Mouse (Mus musculus): ENCODE data around the gene Kmt2a. TPM values are rescaled to one million over a fixed set of nuclear protein-coding genes. Genes with fewer than 3 reads are reported as not detected.

Gene Kmt2a
- polyA plus RNA-seq, 1 experiment: 4.5 TPM

DNA sequence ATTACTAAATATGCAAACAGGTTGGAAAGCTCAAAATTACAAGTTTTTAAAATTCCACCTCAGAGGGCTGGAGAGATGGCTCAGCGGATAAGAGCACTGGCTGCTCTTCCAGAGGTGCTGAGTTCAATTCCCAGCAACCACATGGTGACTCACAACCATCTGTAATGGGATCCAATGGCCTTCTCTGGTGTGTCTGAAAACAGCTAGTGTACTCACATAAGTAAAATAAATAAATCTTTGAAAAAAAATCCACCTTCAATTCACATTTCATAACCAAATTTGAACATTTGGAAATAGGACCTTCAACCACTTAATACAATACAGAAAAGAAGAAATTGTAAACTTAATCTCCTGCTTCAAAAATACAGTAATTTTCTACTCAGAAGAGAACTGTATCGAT is 38.5 kb upstream of the Kmt2a start:
- Histone ChIP-seq H3K79me2 (ENCODE audit: control insufficient read depth, insufficient read depth) (peaks cover 60% of the 10 kb centered on the region), H3ac (ENCODE audit: control insufficient read depth, insufficient read length) (peak overlapping the region; percentile 64), H3K4me2 (ENCODE audit: low read depth) (peak overlapping the region; percentile 78), H3K36me3 (ENCODE audit: control insufficient read depth, insufficient read depth) (no peaks in the 10 kb centered on the region), H3K4me3 (peak overlapping the region; percentile 90), H3K27me3 (ENCODE audit: control insufficient read depth, insufficient read depth, insufficient read length) (no peaks in the 10 kb centered on the region)
- TF ChIP-seq REST (IDR thresholded peaks at IDR 0.05; ENCODE audit: insufficient read depth, insufficient read length): no peak
- no peak for TF ChIP-seq E2F4 (IDR thresholded peaks at IDR 0.05; ENCODE audit: insufficient read depth)
- TF ChIP-seq CEBPB (IDR thresholded peaks at IDR 0.05; ENCODE audit: insufficient read depth, poor library complexity, severe bottlenecking): no peak
- no peak for TF ChIP-seq TCF12 (IDR thresholded peaks at IDR 0.05; ENCODE audit: insufficient read depth, poor library complexity, severe bottlenecking)
- no peak for TF ChIP-seq MYOG (IDR thresholded peaks at IDR 0.05; ENCODE audit: control insufficient read depth in 1 of 3, insufficient read depth in 1 of 3, insufficient read length in 2 of 3, low read depth in 2 of 3)
- no peak for TF ChIP-seq SRF (IDR thresholded peaks at IDR 0.05; ENCODE audit: control insufficient read depth, insufficient read length, low read depth)

DNA sequence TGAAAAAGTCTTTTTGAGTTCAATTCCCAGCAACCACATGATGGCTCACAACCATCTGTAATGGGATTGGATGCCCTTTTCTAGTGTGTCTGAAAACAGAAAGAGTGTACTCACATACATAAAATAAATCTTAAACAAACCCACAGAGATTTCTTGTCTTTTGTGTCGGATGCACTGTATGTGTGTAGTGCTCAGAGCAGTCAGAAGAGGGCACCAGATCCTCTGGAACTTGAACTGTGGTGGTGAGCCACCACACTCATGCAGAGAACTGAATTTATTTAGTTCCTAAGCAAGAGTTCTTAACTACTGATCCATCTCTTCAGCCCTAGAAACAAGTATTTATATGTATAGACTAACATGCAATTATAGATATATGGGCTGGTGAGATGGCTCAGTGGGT is 35.1 kb upstream of the Kmt2a start:
- TF ChIP-seq REST (IDR thresholded peaks at IDR 0.05; ENCODE audit: insufficient read depth, insufficient read length) (no peak), POLR2A (IDR thresholded peaks at IDR 0.05; ENCODE audit: insufficient read length, low read depth) (no peak), CEBPB (IDR thresholded peaks at IDR 0.05; ENCODE audit: insufficient read depth, poor library complexity, severe bottlenecking) (no peak), SRF (IDR thresholded peaks at IDR 0.05; ENCODE audit: control insufficient read depth, insufficient read length, low read depth) (no peak)
- no peak overlapping the region for H3ac ChIP-seq (ENCODE audit: control insufficient read depth, insufficient read length)
- H3K4me2 ChIP-seq (ENCODE audit: low read depth): no peak overlapping the region
- H3K4me3 ChIP-seq: no peak overlapping the region
- peaks cover 75% of the 10 kb centered on the region for H3K79me2 ChIP-seq (ENCODE audit: control insufficient read depth, insufficient read depth)
- H3K36me3 ChIP-seq (ENCODE audit: control insufficient read depth, insufficient read depth): peaks cover 17% of the 10 kb centered on the region
- no peaks in the 10 kb centered on the region for H3K27me3 ChIP-seq (ENCODE audit: control insufficient read depth, insufficient read depth, insufficient read length)

GRCm38 (mm10) chr9:44914706-44915105 is 33.6 kb upstream of the Kmt2a start:
- TF ChIP-seq MYOG (IDR thresholded peaks at IDR 0.05; ENCODE audit: control insufficient read depth in 1 of 3, insufficient read depth in 1 of 3, insufficient read length in 2 of 3, low read depth in 2 of 3) (no peak), MYOD1 (IDR thresholded peaks at IDR 0.05; ENCODE audit: control insufficient read depth in 1 of 3, insufficient read length in 2 of 3, low read depth in 2 of 3) (no peak), REST (IDR thresholded peaks at IDR 0.05; ENCODE audit: insufficient read depth, insufficient read length) (no peak), E2F4 (IDR thresholded peaks at IDR 0.05; ENCODE audit: insufficient read depth) (no peak), CEBPB (IDR thresholded peaks at IDR 0.05; ENCODE audit: insufficient read depth, poor library complexity, severe bottlenecking) (no peak), POLR2A (IDR thresholded peaks at IDR 0.05; ENCODE audit: insufficient read length, low read depth) (no peak)
- Histone ChIP-seq H3K4me3 (no peak overlapping the region), H3K36me3 (ENCODE audit: control insufficient read depth, insufficient read depth) (peaks cover 27% of the 10 kb centered on the region), H3K79me2 (ENCODE audit: control insufficient read depth, insufficient read depth) (peaks cover 67% of the 10 kb centered on the region), H3K4me2 (ENCODE audit: low read depth) (no peak overlapping the region), H3ac (ENCODE audit: control insufficient read depth, insufficient read length) (no peak overlapping the region), H3K27me3 (ENCODE audit: control insufficient read depth, insufficient read depth, insufficient read length) (no peaks in the 10 kb centered on the region)

DNA sequence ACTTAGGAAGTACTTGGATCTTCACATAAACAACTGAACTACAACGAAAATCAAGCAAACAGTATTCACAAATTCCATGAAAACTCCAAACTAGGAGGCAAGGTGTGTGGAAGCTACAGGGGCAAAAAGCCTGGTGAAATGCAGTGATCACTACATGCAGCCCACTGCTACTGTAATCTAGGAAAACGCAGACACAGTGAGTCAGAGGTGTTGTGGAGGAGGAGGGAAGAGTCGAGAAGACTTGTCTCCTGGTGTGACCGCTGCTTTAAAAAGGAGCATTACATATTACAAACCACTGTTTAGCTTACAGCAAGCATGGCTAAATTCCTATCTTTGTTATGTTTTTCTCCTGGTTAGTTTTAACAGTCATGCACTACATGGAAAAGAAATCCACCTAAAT is 30.3 kb upstream of the Kmt2a start:
- Histone ChIP-seq H3K27me3 (ENCODE audit: control insufficient read depth, insufficient read depth, insufficient read length) (no peaks in the 10 kb centered on the region), H3K4me3 (no peak overlapping the region), H3K36me3 (ENCODE audit: control insufficient read depth, insufficient read depth) (peaks cover 27% of the 10 kb centered on the region), H3ac (ENCODE audit: control insufficient read depth, insufficient read length) (no peak overlapping the region), H3K79me2 (ENCODE audit: control insufficient read depth, insufficient read depth) (peaks cover 33% of the 10 kb centered on the region), H3K4me2 (ENCODE audit: low read depth) (no peak overlapping the region)
- no peak for TF ChIP-seq SRF (IDR thresholded peaks at IDR 0.05; ENCODE audit: control insufficient read depth, insufficient read length, low read depth)
- TF ChIP-seq POLR2AphosphoS2 (IDR thresholded peaks at IDR 0.05; ENCODE audit: insufficient read length, low read depth): no peak
- no peak for TF ChIP-seq MAX (IDR thresholded peaks at IDR 0.05; ENCODE audit: low read depth)
- TF ChIP-seq TCF12 (IDR thresholded peaks at IDR 0.05; ENCODE audit: insufficient read depth, poor library complexity, severe bottlenecking): no peak
- no peak for TF ChIP-seq E2F4 (IDR thresholded peaks at IDR 0.05; ENCODE audit: insufficient read depth)
- TF ChIP-seq MYOG (IDR thresholded peaks at IDR 0.05; ENCODE audit: control insufficient read depth in 1 of 3, insufficient read depth in 1 of 3, insufficient read length in 2 of 3, low read depth in 2 of 3): no peak
- TF ChIP-seq USF1 (IDR thresholded peaks at IDR 0.05; ENCODE audit: low read depth): no peak
- TF ChIP-seq REST (IDR thresholded peaks at IDR 0.05; ENCODE audit: insufficient read depth, insufficient read length): no peak
- TF ChIP-seq CEBPB (IDR thresholded peaks at IDR 0.05; ENCODE audit: insufficient read depth, poor library complexity, severe bottlenecking): no peak
- no peak for TF ChIP-seq MYOD1 (IDR thresholded peaks at IDR 0.05; ENCODE audit: control insufficient read depth in 1 of 3, insufficient read length in 2 of 3, low read depth in 2 of 3)
- TF ChIP-seq POLR2A (IDR thresholded peaks at IDR 0.05; ENCODE audit: insufficient read length, low read depth): no peak
- no peak for TF ChIP-seq TCF3 (IDR thresholded peaks at IDR 0.05; ENCODE audit: insufficient read length, low read depth)

GRCm38 (mm10) chr9:44905620-44906019 is 24.5 kb upstream of the Kmt2a start:
- H3K27me3 ChIP-seq (ENCODE audit: control insufficient read depth, insufficient read depth, insufficient read length): no peaks in the 10 kb centered on the region
- no peak for TF ChIP-seq CEBPB (IDR thresholded peaks at IDR 0.05; ENCODE audit: insufficient read depth, poor library complexity, severe bottlenecking)
- TF ChIP-seq MYOD1 (IDR thresholded peaks at IDR 0.05; ENCODE audit: control insufficient read depth in 1 of 3, insufficient read length in 2 of 3, low read depth in 2 of 3): no peak
- no peak for TF ChIP-seq POLR2A (IDR thresholded peaks at IDR 0.05; ENCODE audit: insufficient read length, low read depth)
- TF ChIP-seq SRF (IDR thresholded peaks at IDR 0.05; ENCODE audit: control insufficient read depth, insufficient read length, low read depth): no peak
- TF ChIP-seq E2F4 (IDR thresholded peaks at IDR 0.05; ENCODE audit: insufficient read depth): no peak
- no peak for TF ChIP-seq USF1 (IDR thresholded peaks at IDR 0.05; ENCODE audit: low read depth)
- no peak for TF ChIP-seq MAX (IDR thresholded peaks at IDR 0.05; ENCODE audit: low read depth)
- TF ChIP-seq TCF12 (IDR thresholded peaks at IDR 0.05; ENCODE audit: insufficient read depth, poor library complexity, severe bottlenecking): no peak
- no peak for TF ChIP-seq TCF3 (IDR thresholded peaks at IDR 0.05; ENCODE audit: insufficient read length, low read depth)
- no peak for TF ChIP-seq POLR2AphosphoS2 (IDR thresholded peaks at IDR 0.05; ENCODE audit: insufficient read length, low read depth)
- no peak for TF ChIP-seq MYOG (IDR thresholded peaks at IDR 0.05; ENCODE audit: control insufficient read depth in 1 of 3, insufficient read depth in 1 of 3, insufficient read length in 2 of 3, low read depth in 2 of 3)
- no peak for TF ChIP-seq REST (IDR thresholded peaks at IDR 0.05; ENCODE audit: insufficient read depth, insufficient read length)
- peaks cover 4% of the 10 kb centered on the region for H3K36me3 ChIP-seq (ENCODE audit: control insufficient read depth, insufficient read depth)
- peak overlapping the region; percentile 1 for H3K4me3 ChIP-seq
- H3K4me2 ChIP-seq (ENCODE audit: low read depth): peak overlapping the region; percentile 81
- no peak overlapping the region for H3ac ChIP-seq (ENCODE audit: control insufficient read depth, insufficient read length)
- no peaks in the 10 kb centered on the region for H3K79me2 ChIP-seq (ENCODE audit: control insufficient read depth, insufficient read depth)
